ENCODE assay signal across 15 mouse cellular contexts in genomic region chrX:99505852-99506251, GRCm38 (mm10). TPM values are rescaled to one million over a fixed set of nuclear protein-coding genes. Genes with fewer than 3 reads are reported as not detected.
DNase-seq lines count a peak whose midpoint lies in the region; ATAC-seq lines count a peak whose summit lies in the region.
"Had no signal": no experiment of that assay in that cellular context is flagged by ENCODE, and none has a peak within 500 bp of the region (broad histone marks: within the 10 kb centered on the region; RNA-seq: fewer than 3 reads in every experiment).

No protein-coding gene starts in this region.

- H3K4me2 ChIP-seq in hindbrain, embryonic 14.5 days (replicated peaks), result no peak overlapping the region
- H3K4me2 ChIP-seq in kidney, embryonic 14.5 days (replicated peaks; ENCODE audit: low read depth, low read length), result no peak overlapping the region
- H3K4me2 ChIP-seq: embryonic facial prominence, embryonic 15.5 days; heart, embryonic 13.5 days had no signal

- WGBS in hindbrain, embryonic 14.5 days, result 40% methylated on average over 5 of the region's 5 CpGs
- WGBS in limb, embryonic 10.5 days, result 84% methylated on average over 5 of the region's 5 CpGs
- WGBS in kidney, embryonic 14.5 days, result 76% methylated on average over 5 of the region's 5 CpGs

- no peaks in the 10 kb centered on the region for H3K36me3 ChIP-seq in hindbrain, embryonic 14.5 days (replicated peaks; ENCODE audit: control insufficient read depth, insufficient read depth)
- H3K36me3 ChIP-seq in limb, embryonic 10.5 days, result no peaks in the 10 kb centered on the region
- H3K36me3 ChIP-seq in kidney, embryonic 14.5 days (ENCODE audit: control insufficient read depth, insufficient read depth, low read length), result no peaks in the 10 kb centered on the region
- H3K36me3 ChIP-seq: embryonic facial prominence, embryonic 15.5 days; heart, embryonic 13.5 days had no signal

- intact Hi-C loops in left cerebral cortex, postnatal 14 days (cut with DNase I), result no loop called here

- H3K9ac ChIP-seq in hindbrain, embryonic 14.5 days, result no peak overlapping the region
- no peak overlapping the region for H3K9ac ChIP-seq in kidney, embryonic 14.5 days (ENCODE audit: low read depth, low read length)
- H3K9ac ChIP-seq: embryonic facial prominence, embryonic 15.5 days; heart, embryonic 13.5 days had no signal

- H3K27ac ChIP-seq in hindbrain, embryonic 14.5 days, result no peak overlapping the region
- no peak overlapping the region for H3K27ac ChIP-seq in limb, embryonic 10.5 days
- no peak overlapping the region for H3K27ac ChIP-seq in kidney, embryonic 14.5 days (ENCODE audit: low read depth, low read length)
- H3K27ac ChIP-seq: embryonic facial prominence, embryonic 15.5 days; heart, embryonic 13.5 days had no signal

- H3K4me3 ChIP-seq in hindbrain, embryonic 14.5 days (replicated peaks; ENCODE audit: low read length), result no peak overlapping the region
- H3K4me3 ChIP-seq in limb, embryonic 10.5 days, result no peak overlapping the region
- H3K4me3 ChIP-seq in kidney, embryonic 14.5 days (ENCODE audit: low read length), result no peak overlapping the region
- H3K4me3 ChIP-seq: embryonic facial prominence, embryonic 15.5 days; heart, embryonic 13.5 days; myocyte had no signal

- peak; percentile 51 to 54 for DNase-seq in right cerebral cortex, adult 2 months (ENCODE audit: low spot score in 2 of 2)
- no peak for DNase-seq in right cerebral cortex, postnatal 14 days
- no peak for DNase-seq in hindbrain, embryonic 14.5 days (ENCODE audit: low spot score)
- peak; percentile 51 to 56 for DNase-seq in left cerebral cortex, postnatal 14 days (ENCODE audit: low spot score in 2 of 2)
- DNase-seq in ovary, postnatal 10 days (ENCODE audit: low spot score), result no peak
- DNase-seq in limb, embryonic 10.5 days (ENCODE audit: low spot score), result no peak
- DNase-seq: cerebellum, postnatal 10 days; gastrocnemius, postnatal 14 days; kidney, postnatal 4 days; lung, postnatal 10 days; thymus, adult 2 months had no signal

- H3K4me1 ChIP-seq in hindbrain, embryonic 14.5 days (replicated peaks; ENCODE audit: control insufficient read depth, insufficient read depth, low read length), result peaks cover 8% of the 10 kb centered on the region; the same call in 1 of the 2 replicates
- peaks cover 13% of the 10 kb centered on the region for H3K4me1 ChIP-seq in limb, embryonic 10.5 days
- no peaks in the 10 kb centered on the region for H3K4me1 ChIP-seq in kidney, embryonic 14.5 days (ENCODE audit: control insufficient read depth, insufficient read depth, low read length)

- peak; percentile 69 for ATAC-seq in hindbrain, embryonic 14.5 days (ENCODE audit: low FRiP score)
- ATAC-seq in kidney, embryonic 14.5 days (ENCODE audit: low FRiP score, low TSS enrichment), result no peak

- H3K27me3 ChIP-seq in hindbrain, embryonic 14.5 days (ENCODE audit: control insufficient read depth, insufficient read depth, low read length), result peaks cover 25% of the 10 kb centered on the region
- peaks cover 100% of the 10 kb centered on the region for H3K27me3 ChIP-seq in limb, embryonic 10.5 days (ENCODE audit: low read depth, poor library complexity, severe bottlenecking)
- peaks cover 4% of the 10 kb centered on the region; the same call in 1 of the 2 replicates for H3K27me3 ChIP-seq in kidney, embryonic 14.5 days (ENCODE audit: control insufficient read depth, insufficient read depth, low read length)

- H3K9me3 ChIP-seq in hindbrain, embryonic 14.5 days (ENCODE audit: control insufficient read depth, low read length), result no peaks in the 10 kb centered on the region
- H3K9me3 ChIP-seq in limb, embryonic 10.5 days (replicated peaks), result no peaks in the 10 kb centered on the region
- H3K9me3 ChIP-seq in kidney, embryonic 14.5 days (ENCODE audit: control insufficient read depth, low read length), result no peaks in the 10 kb centered on the region
- H3K9me3 ChIP-seq: embryonic facial prominence, embryonic 15.5 days; heart, embryonic 13.5 days had no signal

RNA-seq across cellular contexts. Expression of gene Pja1, which starts 34.8 kb away (rescaled TPM):
- polyA plus RNA-seq in hindbrain, embryonic 14.5 days (2014; fragmentation: Nextera tagmentation; extraction: Ambion mirVana), result 315 and 348 TPM in 2 replicates
- total RNA-seq in left cerebral cortex, postnatal 14 days (2021), result 100 to 1,000 TPM; 181 to 200 TPM
- 175 and 184 TPM in 2 replicates for polyA plus RNA-seq in limb, embryonic 10.5 days (2016; fragmentation: Nextera tagmentation; extraction: Ambion mirVana)
- polyA plus RNA-seq in kidney, embryonic 14.5 days (2014; fragmentation: Nextera tagmentation; extraction: Ambion mirVana), result 137 and 176 TPM in 2 replicates

Comparison
In these comparisons a context has a peak if more than half of its experiments do, and no peak if none do; other contexts are left out.
1. DNase-seq: peak in right cerebral cortex, adult 2 months (2 of 2) and left cerebral cortex, postnatal 14 days (2 of 2); none in right cerebral cortex, postnatal 14 days (single experiment), hindbrain, embryonic 14.5 days (single experiment), ovary, postnatal 10 days (single experiment) and limb, embryonic 10.5 days (single experiment).